Mouse (Mus musculus) heart, adult 2 months (tissue): ENCODE data around the gene Vegfb. TPM values are rescaled to one million over a fixed set of nuclear protein-coding genes. Genes with fewer than 3 reads are reported as not detected.
A peak's percentile ranks its signal among the peaks of the same experiment; 100 is the strongest.

Source experiments
- DNase-seq, 2 experiments: peaks; one replicate each; pipeline ENCODE4 v3.0.0; 2021
- H3K27ac ChIP-seq: fragments of 200-600 bp; 2 replicates; pipeline ENCODE4 v1.8.1; 2022
- H3K27me3 ChIP-seq: fragments of 200-500 bp; 2 replicates; pipeline ENCODE4 v1.6.1; 2012; ENCODE audit warnings: mild to moderate bottlenecking, low read length, inconsistent platforms, mixed read lengths; ENCODE audit not compliant: control insufficient read depth, insufficient read depth
- H3K36me3 ChIP-seq: fragments of 200-500 bp; 2 replicates; pipeline ENCODE4 v1.6.1; 2012; ENCODE audit warnings: low read length, inconsistent platforms; ENCODE audit not compliant: control insufficient read depth, insufficient read depth
- H3K4me1 ChIP-seq: fragments of 200-500 bp; 2 replicates; pipeline ENCODE4 v1.6.1; 2011; ENCODE audit warnings: low read length; ENCODE audit not compliant: control insufficient read depth, insufficient read depth
- H3K4me3 ChIP-seq: fragments of 200-600 bp; 2 replicates; pipeline ENCODE4 v1.8.1; 2022
- H3K79me2 ChIP-seq: fragments of 200-500 bp; replicated peaks from 2 replicates; pipeline ENCODE4 v1.6.1; 2012; ENCODE audit warnings: mild to moderate bottlenecking, inconsistent platforms, low read length, moderate library complexity, mixed read lengths; ENCODE audit not compliant: control insufficient read depth, insufficient read depth
- H3K9ac ChIP-seq: fragments of 200-500 bp; 2 replicates; pipeline ENCODE4 v1.6.1; 2012; ENCODE audit warnings: low read depth, mild to moderate bottlenecking, control low read depth, inconsistent platforms, low read length, mixed read lengths
- CTCF ChIP-seq: fragments of 200-600 bp; IDR thresholded peaks from 2 replicates; pipeline ENCODE4 v1.8.1; 2022; ENCODE audit warnings: antibody characterized with exemption, mild to moderate bottlenecking, moderate library complexity
- EP300 ChIP-seq: fragments of 200-500 bp; IDR thresholded peaks from 2 replicates; pipeline ENCODE4 v1.6.1; 2011; ENCODE audit warnings: low read depth, low read length, control low read depth; ENCODE audit not compliant: insufficient read depth
- POLR2A ChIP-seq: fragments of 200-500 bp; IDR thresholded peaks from 2 replicates; pipeline ENCODE4 v1.6.1; 2011; ENCODE audit warnings: mild to moderate bottlenecking, low read depth, low read length, control low read depth; ENCODE audit not compliant: insufficient read depth
- WGBS: fragments of 180-500 bp; shearing (Covaris S2); methylation state at CpG from one replicate; pipeline ENCODE4 v1.1.7; 2018; 5-methylcytosine and 5-hydroxymethylcytosine counted together
- intact Hi-C: fragments of 180-260 bp; cut with DNase I; formaldehyde crosslinking; loops from one replicate; pipeline ENCODE4 v1.15.1; 2025
- polyA plus RNA-seq: library from polyadenylated mRNA; depleted of rRNA; stranded (reverse); fragments of >200 nt; gene quantifications from 2 replicates; pipeline ENCODE4 v1.2.3, GENCODE M21; 2012
- total RNA-seq, 2 experiments: library from RNA; stranded (reverse); gene quantifications; 2 replicates each; pipeline ENCODE4 v1.2.3; 2021

Vegfb gene
- total and polyA plus RNA-seq, 3 experiments: 355 to 501 (median 413) TPM

DNA sequence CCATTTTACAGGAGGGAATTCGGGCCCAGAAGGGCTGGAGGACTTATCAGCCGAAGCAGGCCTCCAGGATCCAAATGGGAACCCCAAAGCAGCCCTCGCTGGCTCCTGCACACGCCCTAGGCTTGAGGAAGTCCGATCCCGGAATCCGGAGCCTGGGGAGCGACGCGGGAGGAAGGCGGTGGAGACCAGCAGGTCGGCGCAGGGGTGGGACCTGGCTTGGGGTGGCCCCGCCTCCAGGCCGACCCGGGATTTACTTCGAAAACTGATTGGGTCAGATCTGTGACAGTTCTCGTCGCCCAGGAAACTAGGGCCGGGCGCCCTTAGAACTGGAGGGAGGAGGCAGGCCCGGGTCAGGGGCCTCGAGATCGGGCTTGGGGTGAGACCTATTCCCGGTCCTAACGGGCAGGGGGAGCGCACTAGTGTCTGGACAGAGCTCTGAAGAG, 45.2 kb downstream of the Vegfb start, which contains the start of gene Gpr137:
Gene Gpr137 (minus strand): TSS at position 232 of the 443 bp plus-strand sequence.
- intact Hi-C loops: loop anchor here (1.0 to 5.0 kb wide), 2 partner anchors 9 to 35 kb away; partner anchors contain the start of gene Plcb3
- H3K4me1 ChIP-seq: peaks cover 3% of the 10 kb centered on the region

DNA sequence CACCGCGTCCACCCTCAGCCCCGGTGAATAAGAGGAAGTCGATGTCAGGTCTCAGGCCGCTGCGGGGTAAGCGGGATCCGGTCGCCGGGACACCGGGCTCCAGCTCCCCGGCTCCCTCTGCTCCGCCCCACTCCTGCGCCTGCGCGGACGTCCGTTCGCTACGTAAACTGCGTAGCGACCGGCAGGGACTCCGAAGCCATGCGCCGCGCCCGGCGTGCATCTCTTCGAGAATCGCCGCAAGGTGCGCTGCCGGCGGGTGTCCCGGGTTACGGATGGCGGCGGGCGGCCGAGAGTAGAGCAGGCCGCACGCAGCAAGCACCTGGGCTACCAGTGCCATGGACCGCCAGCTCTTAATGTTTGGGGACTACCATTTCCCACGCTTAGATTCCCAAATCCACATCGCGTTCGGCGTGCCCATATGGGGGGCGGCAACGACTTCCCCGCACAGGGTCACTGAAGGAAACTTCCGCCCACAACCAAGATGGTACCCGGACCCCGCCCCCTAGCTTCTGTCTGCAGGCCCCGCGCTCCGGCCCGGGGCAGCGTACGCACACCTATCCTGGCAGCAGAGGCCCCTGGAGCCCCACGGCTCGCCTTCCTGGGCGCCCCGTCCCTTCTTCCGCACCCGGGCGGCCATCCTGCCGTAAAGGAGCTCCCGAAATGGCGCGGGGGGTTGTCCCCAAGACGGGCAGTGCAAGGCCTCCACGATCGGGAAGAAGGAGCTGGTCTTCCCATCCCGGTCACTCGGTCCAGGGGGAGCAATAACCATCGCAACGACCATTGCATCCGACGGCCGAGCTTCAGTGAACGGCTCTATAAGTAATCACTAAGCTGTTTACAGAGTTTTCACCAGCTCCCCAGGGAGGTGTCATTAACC, 45.8 kb downstream of the Vegfb start, which contains the start of gene Bad:
Gene Bad (plus strand): TSS at position 490 of the 877 bp plus-strand sequence.
- peak; percentile 38 for TF ChIP-seq CTCF
- peak; percentile 77 for TF ChIP-seq POLR2A
- peak; percentile 27; the same call in 1 of the 2 replicates for TF ChIP-seq EP300
- Histone ChIP-seq H3K27ac (peak within 1 kb of the TSS; percentile 84), H3K9ac (peak within 1 kb of the TSS; percentile 91), H3K4me3 (peak within 1 kb of the TSS; percentile 80), H3K79me2 (no peaks in the 10 kb centered on the region), H3K27me3 (no peaks in the 10 kb centered on the region), H3K4me1 (peaks cover 3% of the 10 kb centered on the region), H3K36me3 (no peaks in the 10 kb centered on the region)
- DNase-seq: peak; percentile 94 to 98
- intact Hi-C loops: loop anchor here (1.0 to 5.0 kb wide), 2 partner anchors 10 to 36 kb away; partner anchors contain the start of gene Plcb3
- under 1% methylated on average over 83 of the region's 83 CpGs for WGBS

More for the DNA sequence above, 45.2 kb downstream of the Vegfb start, which contains the start of gene Gpr137:
- H3K36me3 ChIP-seq: no peaks in the 10 kb centered on the region
- H3K9ac ChIP-seq: peak within 1 kb of the TSS; percentile 91
- under 1% methylated on average over 27 of the region's 27 CpGs for WGBS
- H3K79me2 ChIP-seq: no peaks in the 10 kb centered on the region
- peak; percentile 95 to 98 for DNase-seq
- no peaks in the 10 kb centered on the region for H3K27me3 ChIP-seq
- H3K27ac ChIP-seq: peak within 1 kb of the TSS; percentile 84
- peak within 1 kb of the TSS; percentile 80 for H3K4me3 ChIP-seq
- TF ChIP-seq POLR2A (peak; percentile 88), CTCF (no peak), EP300 (no peak)

DNA sequence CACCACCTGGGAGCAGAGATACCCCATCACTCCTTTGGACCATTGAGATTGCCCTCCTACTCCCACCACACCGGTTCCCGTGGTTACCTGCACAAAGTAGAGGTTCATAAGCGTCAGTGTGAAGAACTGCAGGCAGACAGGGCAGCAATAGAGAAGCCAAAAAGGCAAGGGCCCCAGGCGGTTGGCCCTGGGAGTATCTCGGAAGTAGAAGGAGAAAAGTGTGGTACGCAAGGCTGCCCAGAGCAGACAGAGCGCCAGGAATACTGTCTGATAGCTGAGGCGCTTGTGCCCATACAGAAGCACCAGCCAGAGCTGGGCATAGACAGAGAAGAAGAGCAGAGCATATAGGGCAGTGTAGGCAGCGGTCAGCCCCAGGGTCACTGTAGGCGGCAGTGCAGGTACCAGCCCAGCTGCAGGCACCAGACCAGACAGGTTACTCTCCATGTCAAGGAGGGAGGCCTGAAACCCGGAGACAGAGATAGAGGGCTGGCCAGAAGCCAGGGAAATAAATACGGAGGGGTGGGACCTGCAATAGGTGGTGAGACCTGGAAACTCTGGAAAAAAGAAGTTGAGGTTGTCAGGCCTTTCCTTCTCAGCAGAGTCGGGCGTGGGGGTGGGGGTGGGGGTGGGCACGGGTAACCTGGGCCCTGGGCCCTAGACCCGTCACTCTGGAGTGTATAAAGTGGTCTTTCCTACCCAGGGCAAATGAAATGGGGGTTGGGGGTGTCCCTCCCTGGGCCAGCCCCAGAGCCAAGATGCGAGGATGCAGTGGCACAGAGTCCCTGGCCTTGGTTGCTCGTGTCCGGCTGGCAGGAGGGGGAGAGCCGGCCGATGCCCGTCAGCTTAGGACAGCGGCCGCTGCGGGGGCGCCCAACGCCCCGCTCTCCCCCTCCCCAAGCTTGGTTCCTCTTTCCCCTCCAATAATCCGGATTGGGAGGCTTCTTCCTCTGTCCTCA, 46.8 kb downstream of the Vegfb start:
- TF ChIP-seq CTCF: no peak
- TF ChIP-seq EP300: no peak
- no peak for TF ChIP-seq POLR2A
- Histone ChIP-seq H3K4me3 (peak overlapping the region; percentile 80), H3K27me3 (no peaks in the 10 kb centered on the region), H3K36me3 (no peaks in the 10 kb centered on the region), H3K4me1 (peaks cover 3% of the 10 kb centered on the region), H3K27ac (peak overlapping the region; percentile 84), H3K79me2 (no peaks in the 10 kb centered on the region), H3K9ac (peak overlapping the region; percentile 83)
- DNase-seq: peak in 1 of 2 experiments; percentile 22
- intact Hi-C loops: loop anchor here (5.0 kb wide), 1 partner anchor 37 kb away; the partner anchor contains the start of gene Plcb3
- WGBS: 20% methylated on average over 29 of the region's 29 CpGs

DNA sequence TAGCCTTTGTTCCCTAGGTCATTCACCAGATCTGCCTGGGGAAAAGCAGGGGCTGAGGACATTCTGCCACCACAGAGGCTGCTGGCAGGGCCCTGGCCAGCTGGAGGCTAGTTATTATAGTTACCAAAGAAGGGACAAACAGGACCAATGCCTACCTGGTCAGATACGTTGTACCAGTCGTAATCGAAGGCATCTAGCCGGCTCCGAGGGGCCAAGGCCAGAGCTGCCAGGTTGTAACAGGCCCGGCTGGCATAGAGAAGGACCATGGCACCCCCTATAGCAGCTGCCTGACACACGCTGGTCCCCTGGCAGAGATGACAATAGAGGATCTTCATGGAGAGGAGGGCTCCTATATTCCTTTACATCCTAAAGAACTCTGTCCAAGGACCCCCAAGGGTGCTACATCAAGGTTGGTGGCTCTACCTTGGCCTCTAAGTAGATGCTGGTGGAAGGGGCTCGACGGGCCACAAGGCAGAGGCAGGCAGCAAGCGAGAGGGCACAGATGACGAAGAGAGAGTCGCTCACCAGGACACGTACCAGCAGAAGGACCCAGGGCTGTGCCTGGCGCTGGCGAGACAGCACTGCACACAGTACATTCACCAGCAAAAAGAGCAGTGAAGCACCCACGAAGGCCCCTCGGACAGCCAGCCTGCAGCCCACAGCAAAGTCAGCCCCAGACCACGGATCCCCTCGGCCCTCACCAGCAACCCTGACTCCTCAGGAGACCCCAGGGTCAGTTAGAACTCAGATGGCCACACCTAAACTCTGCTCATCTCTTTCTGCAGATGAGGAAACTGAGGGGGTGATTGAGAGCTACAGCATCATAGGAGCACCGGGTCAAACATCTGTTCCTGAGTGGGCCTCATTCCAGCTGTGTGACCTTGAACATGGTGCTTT, 48.1 kb downstream of the Vegfb start:
- no peak for DNase-seq
- intact Hi-C loops: loop anchor here (2.0 to 5.0 kb wide), 3 partner anchors 13 to 38 kb away; partner anchors contain the start of genes Catsperz and Plcb3
- H3K27me3 ChIP-seq: peaks cover 2% of the 10 kb centered on the region; the same call in 1 of the 2 replicates
- no peak overlapping the region for H3K4me3 ChIP-seq
- no peaks in the 10 kb centered on the region for H3K79me2 ChIP-seq
- peaks cover 3% of the 10 kb centered on the region for H3K4me1 ChIP-seq
- TF ChIP-seq POLR2A (no peak), CTCF (no peak), EP300 (no peak)
- no peaks in the 10 kb centered on the region for H3K36me3 ChIP-seq
- peak overlapping the region; percentile 78; the same call in 1 of the 2 replicates for H3K27ac ChIP-seq
- WGBS: 91% methylated on average over 20 of the region's 20 CpGs
- no peak overlapping the region for H3K9ac ChIP-seq
